Mouse (Mus musculus): Measurements from ENCODE around the gene Cul9. TPM values are rescaled to one million over a fixed set of nuclear protein-coding genes. Genes with fewer than 3 reads are reported as not detected.

Cul9 gene
- total RNA-seq, 1 experiment, result 1.8 TPM

DNA sequence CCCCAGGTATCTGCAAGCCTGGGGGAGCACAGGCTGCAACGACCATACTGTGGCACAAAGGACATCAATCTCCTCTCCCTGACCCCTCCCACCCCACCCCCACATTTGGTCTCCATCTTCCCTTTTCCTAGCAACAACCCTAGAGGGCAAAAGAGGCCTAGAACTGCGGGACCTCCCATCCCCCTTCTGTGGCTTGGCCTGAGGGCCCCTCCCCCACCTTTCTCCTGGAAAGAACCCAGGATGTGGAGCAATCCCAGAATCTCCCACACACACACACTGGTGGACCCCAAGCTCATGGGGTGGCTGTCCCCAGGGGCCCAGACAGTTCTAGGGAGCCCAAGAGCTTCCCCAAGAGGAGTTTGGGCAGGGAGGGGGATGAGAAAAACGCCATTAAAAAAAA is 1.7 kb upstream of the Cul9 start:
- H3K9me3 ChIP-seq (ENCODE audit: control insufficient read depth, insufficient read depth, low read depth, low read length), result no peaks in the 10 kb centered on the region
- in situ Hi-C loops (cut with MboI; ENCODE audit: low sequenced_read_pairs in 2 of 2, unreplicated experiment in 2 of 2), result no loop called here
- no peak for TF ChIP-seq MAFK (IDR thresholded peaks at IDR 0.05; ENCODE audit: insufficient read depth, low read depth, low read length)
- TF ChIP-seq CHD2 (IDR thresholded peaks at IDR 0.05; ENCODE audit: low read depth, low read length), result peak; percentile 49; the same call in 1 of the 2 replicates
- no peak overlapping the region for H3K4me3 ChIP-seq (ENCODE audit: insufficient read depth in 1 of 2, low read depth in 1 of 2, low read length in 2 of 2, poor library complexity in 1 of 2, severe bottlenecking in 1 of 2)
- no peak for DNase-seq (ENCODE audit: low read depth, low spot score)
- no peak overlapping the region; the same call in 1 of the 2 replicates for H3K27ac ChIP-seq (ENCODE audit: insufficient read depth, low read depth, low read length, poor library complexity, severe bottlenecking)
- H3K9ac ChIP-seq (ENCODE audit: insufficient read depth, low read depth, low read length, poor library complexity, severe bottlenecking), result no peak overlapping the region
- H3K4me1 ChIP-seq (ENCODE audit: control insufficient read depth in 2 of 2, insufficient read depth in 2 of 2, low read length in 2 of 2, poor library complexity in 1 of 2), result peaks cover 3 to 25% of the 10 kb centered on the region in 2 experiments; a peak in 3 of 4 replicates
- H3K36me3 ChIP-seq (ENCODE audit: control insufficient read depth, insufficient read depth, low read length, poor library complexity, severe bottlenecking), result peaks cover 24% of the 10 kb centered on the region

DNA sequence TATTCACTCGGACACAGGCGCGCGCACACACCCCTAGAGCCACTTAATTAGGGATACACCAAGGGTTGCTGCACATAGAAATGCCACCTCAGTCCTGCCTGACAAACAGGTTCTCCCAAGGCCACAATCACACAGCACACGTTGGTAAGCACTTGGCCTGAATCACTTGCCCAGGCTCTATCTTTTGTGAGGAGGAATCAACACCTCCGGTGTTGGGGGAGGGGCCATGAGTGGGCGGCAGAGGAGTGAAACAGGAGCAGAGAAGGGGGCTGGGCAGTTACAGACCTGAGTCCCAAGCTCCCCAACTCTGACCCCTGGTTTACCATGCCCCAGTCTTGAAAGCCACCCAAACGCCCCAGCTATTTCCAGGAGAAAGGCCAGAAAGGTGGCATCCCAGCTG is 807 bp upstream of the Cul9 start:
- no peak for DNase-seq (ENCODE audit: low read depth, low spot score)
- no peak for TF ChIP-seq HCFC1 (IDR thresholded peaks at IDR 0.05; ENCODE audit: borderline replicate concordance, insufficient read depth, low read length)
- TF ChIP-seq ZC3H11A (IDR thresholded peaks at IDR 0.05; ENCODE audit: borderline replicate concordance, low read depth, low read length), result no peak
- 0 out of 2 replicates have a peak, but pooled peaks have one; percentile 46 for TF ChIP-seq CHD2 (IDR thresholded peaks at IDR 0.05; ENCODE audit: low read depth, low read length)
- no peak for TF ChIP-seq MAFK (IDR thresholded peaks at IDR 0.05; ENCODE audit: insufficient read depth, low read depth, low read length)
- no peak for TF ChIP-seq ZNF384 (IDR thresholded peaks at IDR 0.05; ENCODE audit: low read depth, low read length)
- H3K4me1 ChIP-seq (ENCODE audit: control insufficient read depth in 2 of 2, insufficient read depth in 2 of 2, low read length in 2 of 2, poor library complexity in 1 of 2), result peaks cover 3 to 25% of the 10 kb centered on the region in 2 experiments; a peak in 3 of 4 replicates
- no peaks in the 10 kb centered on the region for H3K9me3 ChIP-seq (ENCODE audit: control insufficient read depth, insufficient read depth, low read depth, low read length)
- H3K36me3 ChIP-seq (ENCODE audit: control insufficient read depth, insufficient read depth, low read length, poor library complexity, severe bottlenecking), result peaks cover 24% of the 10 kb centered on the region
- in situ Hi-C loops (cut with MboI; ENCODE audit: low sequenced_read_pairs in 2 of 2, unreplicated experiment in 2 of 2), result no loop called here
- no peak overlapping the region; a peak in 1 of 4 replicates for H3K4me3 ChIP-seq (ENCODE audit: insufficient read depth in 1 of 2, low read depth in 1 of 2, low read length in 2 of 2, poor library complexity in 1 of 2, severe bottlenecking in 1 of 2)
- no peak overlapping the region for H3K27ac ChIP-seq (ENCODE audit: insufficient read depth, low read depth, low read length, poor library complexity, severe bottlenecking)
- 0 out of 2 replicates have a peak overlapping the region, but pooled peaks have one; percentile 31 for H3K9ac ChIP-seq (ENCODE audit: insufficient read depth, low read depth, low read length, poor library complexity, severe bottlenecking)

DNA sequence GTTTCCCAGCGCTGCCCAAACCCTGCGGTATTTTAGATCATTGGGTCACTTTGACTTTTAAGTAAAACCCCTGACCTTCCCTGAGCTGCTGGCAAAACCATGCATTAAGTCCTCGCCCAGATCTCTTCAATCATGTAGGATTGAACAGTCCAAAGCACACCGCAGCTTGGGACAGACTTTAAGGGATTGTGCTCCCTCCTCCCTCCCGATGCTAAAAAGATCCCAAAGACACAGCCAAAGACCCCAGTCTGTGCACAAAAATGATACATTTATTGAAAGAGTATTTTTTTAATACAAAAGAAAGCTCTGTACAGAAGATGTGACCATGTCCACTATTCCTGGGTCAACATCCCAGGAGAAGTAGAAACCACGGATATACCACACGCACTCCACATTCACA is 403 bp upstream of the Cul9 start:
- peak overlapping the region; percentile 34 for H3K9ac ChIP-seq (ENCODE audit: insufficient read depth, low read depth, low read length, poor library complexity, severe bottlenecking)
- H3K9me3 ChIP-seq (ENCODE audit: control insufficient read depth, insufficient read depth, low read depth, low read length), result no peaks in the 10 kb centered on the region
- TF ChIP-seq HCFC1 (IDR thresholded peaks at IDR 0.05; ENCODE audit: borderline replicate concordance, insufficient read depth, low read length) (no peak), CHD2 (IDR thresholded peaks at IDR 0.05; ENCODE audit: low read depth, low read length) (no peak), MAFK (IDR thresholded peaks at IDR 0.05; ENCODE audit: insufficient read depth, low read depth, low read length) (no peak), ZC3H11A (IDR thresholded peaks at IDR 0.05; ENCODE audit: borderline replicate concordance, low read depth, low read length) (no peak), ZNF384 (IDR thresholded peaks at IDR 0.05; ENCODE audit: low read depth, low read length) (no peak)
- peaks cover 3 to 25% of the 10 kb centered on the region in 2 experiments; a peak in 3 of 4 replicates for H3K4me1 ChIP-seq (ENCODE audit: control insufficient read depth in 2 of 2, insufficient read depth in 2 of 2, low read length in 2 of 2, poor library complexity in 1 of 2)
- peak overlapping the region; percentile 61 to 71; a peak in 3 of 4 replicates for H3K4me3 ChIP-seq (ENCODE audit: insufficient read depth in 1 of 2, low read depth in 1 of 2, low read length in 2 of 2, poor library complexity in 1 of 2, severe bottlenecking in 1 of 2)
- in situ Hi-C loops (cut with MboI; ENCODE audit: low sequenced_read_pairs in 2 of 2, unreplicated experiment in 2 of 2), result no loop called here
- no peak overlapping the region for H3K27ac ChIP-seq (ENCODE audit: insufficient read depth, low read depth, low read length, poor library complexity, severe bottlenecking)
- peaks cover 22% of the 10 kb centered on the region for H3K36me3 ChIP-seq (ENCODE audit: control insufficient read depth, insufficient read depth, low read length, poor library complexity, severe bottlenecking)
- no peak for DNase-seq (ENCODE audit: low read depth, low spot score)

DNA sequence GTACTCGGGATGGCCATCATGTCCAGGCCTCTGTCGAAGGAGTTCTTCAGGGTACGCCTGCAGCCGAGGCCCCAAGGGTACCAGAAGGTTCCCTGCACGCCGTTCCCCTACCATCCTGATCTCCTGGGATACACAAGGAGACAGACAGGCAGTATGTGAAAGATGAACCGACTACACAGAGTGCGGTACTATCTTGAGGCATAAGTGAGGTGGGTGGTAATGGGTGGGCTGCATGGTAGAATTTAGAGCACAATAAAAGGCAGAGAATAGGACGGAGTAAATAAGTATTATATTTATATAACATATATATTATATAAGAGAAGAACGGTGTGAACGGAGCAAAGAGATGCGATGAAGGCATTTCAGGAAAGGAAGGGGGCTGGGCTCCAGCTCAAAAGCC is 2.5 kb downstream of the Cul9 start:
- H3K36me3 ChIP-seq (ENCODE audit: control insufficient read depth, insufficient read depth, low read length, poor library complexity, severe bottlenecking), result peaks cover 3% of the 10 kb centered on the region; the same call in 1 of the 2 replicates
- no peak for DNase-seq (ENCODE audit: low read depth, low spot score)
- H3K4me3 ChIP-seq (ENCODE audit: insufficient read depth in 1 of 2, low read depth in 1 of 2, low read length in 2 of 2, poor library complexity in 1 of 2, severe bottlenecking in 1 of 2), result peak overlapping the region; percentile 30 to 47; a peak in 2 of 4 replicates
- no peak overlapping the region for H3K9ac ChIP-seq (ENCODE audit: insufficient read depth, low read depth, low read length, poor library complexity, severe bottlenecking)
- H3K9me3 ChIP-seq (ENCODE audit: control insufficient read depth, insufficient read depth, low read depth, low read length), result no peaks in the 10 kb centered on the region
- peaks cover 3 to 24% of the 10 kb centered on the region in 2 experiments; a peak in 3 of 4 replicates for H3K4me1 ChIP-seq (ENCODE audit: control insufficient read depth in 2 of 2, insufficient read depth in 2 of 2, low read length in 2 of 2, poor library complexity in 1 of 2)
- in situ Hi-C loops (cut with MboI; ENCODE audit: low sequenced_read_pairs in 2 of 2, unreplicated experiment in 2 of 2), result no loop called here
- no peak for TF ChIP-seq HCFC1 (IDR thresholded peaks at IDR 0.05; ENCODE audit: borderline replicate concordance, insufficient read depth, low read length)
- no peak for TF ChIP-seq MAFK (IDR thresholded peaks at IDR 0.05; ENCODE audit: insufficient read depth, low read depth, low read length)
- no peak for TF ChIP-seq ZC3H11A (IDR thresholded peaks at IDR 0.05; ENCODE audit: borderline replicate concordance, low read depth, low read length)
- no peak for TF ChIP-seq ZNF384 (IDR thresholded peaks at IDR 0.05; ENCODE audit: low read depth, low read length)
- no peak for TF ChIP-seq CHD2 (IDR thresholded peaks at IDR 0.05; ENCODE audit: low read depth, low read length)
- H3K27ac ChIP-seq (ENCODE audit: insufficient read depth, low read depth, low read length, poor library complexity, severe bottlenecking), result no peak overlapping the region

Data from ES-E14 (cell line).